Mouse (Mus musculus) lung, postnatal 0 days (tissue): ENCODE measurements at regions not wholly inside any gene's neighbourhood (a gene's known extent, or its start where the extent isn't known, plus 50 kb on each side); places are given as distances from the start of the nearest gene placed in this dataset.

Experiments
- CTCF ChIP-seq: IDR thresholded peaks from 2 replicates; pipeline ENCODE4 v1.5.1; 2016; ENCODE audit warnings: antibody characterized with exemption, mild to moderate bottlenecking
- EP300 ChIP-seq: IDR thresholded peaks from 2 replicates; pipeline ENCODE4 v1.6.1; 2016; ENCODE audit warnings: antibody characterized with exemption, mild to moderate bottlenecking, control low read depth

DNA sequence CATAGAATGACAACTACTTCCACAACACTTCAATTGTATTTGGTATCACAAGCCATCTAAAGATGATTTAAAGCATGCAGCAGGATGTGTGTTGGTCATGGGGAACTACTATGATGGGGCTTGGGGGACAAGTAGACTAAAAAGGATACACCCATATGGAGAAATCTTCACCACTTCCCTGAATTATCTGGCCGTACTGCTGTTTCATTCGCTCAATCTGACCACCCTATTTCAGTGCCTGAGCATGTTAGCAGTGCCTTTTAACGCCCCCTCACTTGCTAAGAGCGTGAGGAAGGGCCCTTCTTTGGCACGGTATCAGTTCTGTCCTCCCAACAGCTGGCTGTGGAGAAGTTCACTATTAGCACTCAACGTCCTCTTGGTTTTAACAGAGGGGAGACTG lies 132.6 kb upstream of the Pja1 start:
- TF ChIP-seq CTCF = no peak
- no peak for TF ChIP-seq EP300
